Mouse (Mus musculus) embryonic facial prominence, embryonic 11.5 days (tissue): Measurements from ENCODE around the gene Tdgf1. TPM values are rescaled to one million over a fixed set of nuclear protein-coding genes. Genes with fewer than 3 reads are reported as not detected.

Source experiments
- ATAC-seq: fragments of 200-750 bp; cut with Nextera tagmentation; replicated peaks from 2 replicates; pipeline ENCODE4 v1.8.0; 2017; ENCODE audit warnings: low read depth; ENCODE audit not compliant: insufficient number of reproducible peaks, low FRiP score, low TSS enrichment
- DNase-seq: peaks from one replicate; pipeline ENCODE4 v3.0.0-alpha.2; 2015; ENCODE audit warnings: low spot score
- H3K27ac ChIP-seq: fragments of 300-500 bp; sonication (generic); replicated peaks from 2 replicates; pipeline ENCODE4 v1.5.1; 2014; ENCODE audit warnings: mild to moderate bottlenecking, low read depth, low read length, control low read depth
- H3K27me3 ChIP-seq: fragments of 300-500 bp; sonication (generic); 2 replicates; pipeline ENCODE4 v1.6.1; 2014; ENCODE audit warnings: mild to moderate bottlenecking, low read length, moderate library complexity, mixed read lengths; ENCODE audit not compliant: control insufficient read depth, insufficient read depth
- H3K36me3 ChIP-seq: fragments of 300-500 bp; sonication (generic); replicated peaks from 2 replicates; pipeline ENCODE4 v1.6.1; 2014; ENCODE audit warnings: low read depth, mild to moderate bottlenecking, low read length, moderate library complexity, mixed read lengths; ENCODE audit not compliant: control insufficient read depth, insufficient read depth
- H3K4me1 ChIP-seq: fragments of 300-500 bp; sonication (generic); 2 replicates; pipeline ENCODE4 v1.6.1; 2014; ENCODE audit warnings: low read length, mixed read lengths; ENCODE audit not compliant: control insufficient read depth, insufficient read depth
- H3K4me2 ChIP-seq: fragments of 300-500 bp; sonication (generic); 2 replicates; pipeline ENCODE4 v1.6.1; 2014; ENCODE audit warnings: low read depth, mild to moderate bottlenecking, control low read depth, low read length, moderate library complexity
- H3K4me3 ChIP-seq: fragments of 300-500 bp; sonication (generic); 2 replicates; pipeline ENCODE4 v1.5.1; 2014; ENCODE audit warnings: low read depth, low read length, control low read depth
- H3K9ac ChIP-seq: fragments of 300-500 bp; sonication (generic); replicated peaks from 2 replicates; pipeline ENCODE4 v1.6.1; 2014; ENCODE audit warnings: mild to moderate bottlenecking, control low read depth, low read length
- H3K9me3 ChIP-seq: fragments of 300-500 bp; sonication (generic); replicated peaks from 2 replicates; pipeline ENCODE4 v1.6.1; 2016; ENCODE audit warnings: mild to moderate bottlenecking, low read length, inconsistent platforms, mixed read lengths; ENCODE audit not compliant: control insufficient read depth
- WGBS: fragments of 180-500 bp; shearing (Covaris S2); extraction: QIAGEN DNeasy Blood & Tissue Kit; methylation state at CpG from one replicate; pipeline ENCODE4 v1.1.7; 2014; 5-methylcytosine and 5-hydroxymethylcytosine counted together
- polyA plus RNA-seq: library from polyadenylated mRNA; unstranded; fragments of >200 nt; fragmentation: Nextera tagmentation; extraction: Ambion mirVana; gene quantifications from 2 replicates; pipeline ENCODE4 v1.2.1, GENCODE M21; 2014

Gene Tdgf1
- polyA plus RNA-seq, 1 experiment from 2014 or later: not detected

GRCm38 (mm10) chr9:110945343-110945742 lies 615 bp downstream of the Tdgf1 start:
- ATAC-seq (no peak), DNase-seq (no peak)
- peaks cover 28% of the 10 kb centered on the region for H3K27me3 ChIP-seq
- WGBS: 18% methylated on average over 18 of the region's 18 CpGs
- H3K4me1 ChIP-seq: peaks cover 3% of the 10 kb centered on the region; the same call in 1 of the 2 replicates
- no peak overlapping the region for H3K4me3 ChIP-seq
- no peaks in the 10 kb centered on the region for H3K9me3 ChIP-seq
- H3K9ac ChIP-seq: no peak overlapping the region
- no peak overlapping the region for H3K4me2 ChIP-seq
- no peak overlapping the region for H3K27ac ChIP-seq
- no peaks in the 10 kb centered on the region for H3K36me3 ChIP-seq

GRCm38 (mm10) chr9:110944265-110944664 lies 1.7 kb downstream of the Tdgf1 start:
- WGBS: 38% methylated on average over 13 of the region's 13 CpGs
- Histone ChIP-seq H3K27me3 (peaks cover 28% of the 10 kb centered on the region), H3K9me3 (no peaks in the 10 kb centered on the region)

GRCm38 (mm10) chr9:110937506-110938490 lies 8.2 kb downstream of the Tdgf1 start:
- WGBS: 54% methylated on average over 12 of the region's 12 CpGs
- ATAC-seq: no peak

More at GRCm38 (mm10) chr9:110944265-110944664, 1.7 kb downstream of the Tdgf1 start:
- H3K4me2 ChIP-seq: no peak overlapping the region
- no peaks in the 10 kb centered on the region for H3K36me3 ChIP-seq
- H3K27ac ChIP-seq: no peak overlapping the region
- DNase-seq (peak; percentile 52), ATAC-seq (no peak)
- H3K4me3 ChIP-seq: no peak overlapping the region
- peaks cover 3% of the 10 kb centered on the region; the same call in 1 of the 2 replicates for H3K4me1 ChIP-seq
- no peak overlapping the region for H3K9ac ChIP-seq

GRCm38 (mm10) chr9:110935941-110936340 lies 10.0 kb downstream of the Tdgf1 start:
- Histone ChIP-seq H3K4me2 (no peak overlapping the region), H3K4me3 (no peak overlapping the region), H3K27ac (no peak overlapping the region), H3K4me1 (no peaks in the 10 kb centered on the region), H3K9me3 (no peaks in the 10 kb centered on the region), H3K27me3 (no peaks in the 10 kb centered on the region), H3K36me3 (no peaks in the 10 kb centered on the region), H3K9ac (no peak overlapping the region)
- no peak for DNase-seq
- ATAC-seq: no peak
- 84% methylated on average over 7 of the region's 7 CpGs for WGBS

More at GRCm38 (mm10) chr9:110937506-110938490, 8.2 kb downstream of the Tdgf1 start:
- Histone ChIP-seq H3K9ac (no peak overlapping the region), H3K9me3 (no peaks in the 10 kb centered on the region), H3K4me1 (no peaks in the 10 kb centered on the region), H3K36me3 (no peaks in the 10 kb centered on the region), H3K4me2 (no peak overlapping the region), H3K4me3 (no peak overlapping the region), H3K27ac (no peak overlapping the region), H3K27me3 (no peaks in the 10 kb centered on the region)
- peak; percentile 26 for DNase-seq

GRCm38 (mm10) chr9:110933850-110934437 lies 12.0 kb downstream of the Tdgf1 start:
- Histone ChIP-seq H3K27ac (no peak overlapping the region), H3K9me3 (no peaks in the 10 kb centered on the region), H3K4me3 (no peak overlapping the region), H3K4me2 (no peak overlapping the region), H3K4me1 (no peaks in the 10 kb centered on the region), H3K36me3 (no peaks in the 10 kb centered on the region), H3K27me3 (no peaks in the 10 kb centered on the region), H3K9ac (no peak overlapping the region)
- 78% methylated on average over 12 of the region's 12 CpGs for WGBS
- DNase-seq: no peak
- no peak for ATAC-seq

GRCm38 (mm10) chr9:110931573-110931972 lies 14.4 kb downstream of the Tdgf1 start:
- no peaks in the 10 kb centered on the region for H3K9me3 ChIP-seq
- H3K27me3 ChIP-seq: no peaks in the 10 kb centered on the region
- no peak overlapping the region for H3K27ac ChIP-seq
- WGBS: 75% methylated on average over 6 of the region's 6 CpGs
- H3K4me3 ChIP-seq: no peak overlapping the region
- no peak for ATAC-seq
- no peak overlapping the region for H3K4me2 ChIP-seq
- H3K4me1 ChIP-seq: no peaks in the 10 kb centered on the region
- no peak overlapping the region for H3K9ac ChIP-seq
- no peaks in the 10 kb centered on the region for H3K36me3 ChIP-seq
- no peak for DNase-seq

GRCm38 (mm10) chr9:110922759-110923158 lies 23.2 kb downstream of the Tdgf1 start:
- Histone ChIP-seq H3K27me3 (no peaks in the 10 kb centered on the region), H3K9ac (no peak overlapping the region), H3K4me3 (no peak overlapping the region), H3K9me3 (no peaks in the 10 kb centered on the region), H3K4me1 (no peaks in the 10 kb centered on the region), H3K36me3 (no peaks in the 10 kb centered on the region), H3K27ac (no peak overlapping the region), H3K4me2 (no peak overlapping the region)
- peak; percentile 84 for DNase-seq
- no peak for ATAC-seq
- WGBS: 16% methylated on average over 7 of the region's 7 CpGs
